Mouse (Mus musculus): ENCODE results near the gene Hdac9.

Hdac9 gene

GRCm38 (mm10) chr12:34201471-34201870, 715.4 kb downstream of the Hdac9 start:
- no peak for DNase-seq

- no peak for DNase-seq
Measured at GRCm38 (mm10) chr12:34200030-34200446, 716.9 kb downstream of the Hdac9 start.

- no peak for DNase-seq
Measured at GRCm38 (mm10) chr12:34195155-34195828, 721.6 kb downstream of the Hdac9 start.

GRCm38 (mm10) chr12:34194116-34194515, 722.8 kb downstream of the Hdac9 start:
- no peak for DNase-seq

- no peak for DNase-seq
Measured at GRCm38 (mm10) chr12:34191246-34191645, 725.6 kb downstream of the Hdac9 start.

GRCm38 (mm10) chr12:34178931-34179330, 738.0 kb downstream of the Hdac9 start:
- no peak for DNase-seq

GRCm38 (mm10) chr12:34176790-34177189, 740.1 kb downstream of the Hdac9 start:
- no peak for DNase-seq

- no peak for DNase-seq
Measured at GRCm38 (mm10) chr12:34173036-34173435, 743.9 kb downstream of the Hdac9 start.

- DNase-seq, result no peak
Measured at GRCm38 (mm10) chr12:34170601-34171000, 746.3 kb downstream of the Hdac9 start.

- no peak for DNase-seq
Measured at GRCm38 (mm10) chr12:34165674-34166073, 751.2 kb downstream of the Hdac9 start.

GRCm38 (mm10) chr12:34156301-34156700, 760.6 kb downstream of the Hdac9 start:
- DNase-seq, result no peak

GRCm38 (mm10) chr12:34155740-34156139, 761.2 kb downstream of the Hdac9 start:
- no peak for DNase-seq

GRCm38 (mm10) chr12:34154757-34155156, 762.1 kb downstream of the Hdac9 start:
- DNase-seq, result no peak

- no peak for DNase-seq
Measured at GRCm38 (mm10) chr12:34151336-34151735, 765.6 kb downstream of the Hdac9 start.

GRCm38 (mm10) chr12:34142743-34143142, 774.2 kb downstream of the Hdac9 start:
- DNase-seq, result no peak

GRCm38 (mm10) chr12:34113336-34113735, 803.6 kb downstream of the Hdac9 start:
- DNase-seq, result no peak

GRCm38 (mm10) chr12:34092953-34093352, 823.9 kb downstream of the Hdac9 start:
- DNase-seq, result no peak

GRCm38 (mm10) chr12:34091851-34092250, 825.0 kb downstream of the Hdac9 start:
- no peak for DNase-seq

GRCm38 (mm10) chr12:34087292-34087942, 829.5 kb downstream of the Hdac9 start:
- DNase-seq, result no peak

- DNase-seq, result no peak
Measured at GRCm38 (mm10) chr12:34076981-34077380, 839.9 kb downstream of the Hdac9 start.

GRCm38 (mm10) chr12:34075805-34076509, 840.9 kb downstream of the Hdac9 start:
- DNase-seq, result no peak

- DNase-seq, result no peak
Measured at GRCm38 (mm10) chr12:34052508-34052907, 864.4 kb downstream of the Hdac9 start.

GRCm38 (mm10) chr12:34052036-34052435, 864.9 kb downstream of the Hdac9 start:
- peak; percentile 15 for DNase-seq

GRCm38 (mm10) chr12:34051112-34051511, 865.8 kb downstream of the Hdac9 start:
- peak; percentile 28 for DNase-seq

Measured in lung, postnatal 14 days (tissue).